Mouse (Mus musculus) ES-Bruce4 (cell line): ENCODE measurements around the gene Lrrc73. TPM values are rescaled to one million over a fixed set of nuclear protein-coding genes. Genes with fewer than 3 reads are reported as not detected.

Source experiments
- H3K27ac ChIP-seq: 2 replicates; pipeline ENCODE4 v1.5.1; 2012; ENCODE audit warnings: low read length, inconsistent platforms; ENCODE audit not compliant: insufficient read depth
- H3K27me3 ChIP-seq: 2 replicates; pipeline ENCODE4 v1.6.1; 2012; ENCODE audit warnings: mild to moderate bottlenecking, low read length, inconsistent platforms; ENCODE audit not compliant: control insufficient read depth, poor library complexity, insufficient read depth, severe bottlenecking
- H3K36me3 ChIP-seq: 2 replicates; pipeline ENCODE4 v1.6.1; 2012; ENCODE audit warnings: inconsistent platforms, mild to moderate bottlenecking, low read length, moderate library complexity; ENCODE audit not compliant: control insufficient read depth, poor library complexity, insufficient read depth, severe bottlenecking
- H3K4me1 ChIP-seq: one replicate; pipeline ENCODE4 v1.8.1; 2011; ENCODE audit warnings: low read length; ENCODE audit not compliant: control insufficient read depth, insufficient read depth
- H3K4me3 ChIP-seq: 2 replicates; pipeline ENCODE4 v1.5.1; 2011; ENCODE audit warnings: low read depth, mild to moderate bottlenecking, low read length
- H3K9ac ChIP-seq: 2 replicates; pipeline ENCODE4 v1.6.1; 2012; ENCODE audit warnings: low read depth, mild to moderate bottlenecking, inconsistent platforms; ENCODE audit not compliant: poor library complexity, severe bottlenecking
- H3K9me3 ChIP-seq: replicated peaks from 2 replicates; pipeline ENCODE4 v1.6.1; 2012; ENCODE audit warnings: mild to moderate bottlenecking, low read length, inconsistent platforms; ENCODE audit not compliant: control insufficient read depth, poor library complexity, insufficient read depth, severe bottlenecking
- CTCF ChIP-seq: IDR thresholded peaks from one replicate; pipeline ENCODE4 v1.8.1; 2011; ENCODE audit warnings: low read depth, low read length
- EP300 ChIP-seq: IDR thresholded peaks from 2 replicates; pipeline ENCODE4 v1.6.1; 2011; ENCODE audit warnings: low read depth, low read length; ENCODE audit not compliant: insufficient read depth
- POLR2A ChIP-seq: IDR thresholded peaks from one replicate; pipeline ENCODE4 v1.8.1; 2011; ENCODE audit warnings: low read length; ENCODE audit not compliant: insufficient read depth
- polyA plus RNA-seq: library from polyadenylated mRNA; stranded (reverse); fragments of >200 nt; gene quantifications from 2 replicates; pipeline ENCODE4 v1.2.4, GENCODE M21; 2011; ENCODE audit warnings: low read depth; ENCODE audit not compliant: missing spikeins, insufficient read depth, insufficient read length

The Lrrc73 gene
- polyA plus RNA-seq, 1 experiment = 0.57 TPM

GRCm38 (mm10) chr17:46237079-46237478, 16.3 kb upstream of the Lrrc73 start:
- Histone ChIP-seq H3K4me3 (no peak overlapping the region), H3K27ac (no peak overlapping the region), H3K9me3 (no peaks in the 10 kb centered on the region), H3K27me3 (no peaks in the 10 kb centered on the region), H3K9ac (no peak overlapping the region), H3K4me1 (no peaks in the 10 kb centered on the region), H3K36me3 (peaks cover 77% of the 10 kb centered on the region)
- TF ChIP-seq CTCF (no peak), EP300 (no peak), POLR2A (no peak)

- Histone ChIP-seq H3K36me3 (peaks cover 81% of the 10 kb centered on the region), H3K9ac (no peak overlapping the region), H3K9me3 (no peaks in the 10 kb centered on the region), H3K4me1 (no peaks in the 10 kb centered on the region), H3K27ac (no peak overlapping the region), H3K4me3 (no peak overlapping the region), H3K27me3 (no peaks in the 10 kb centered on the region)
- TF ChIP-seq CTCF (no peak), POLR2A (no peak), EP300 (no peak)
These were observed 15.9 kb upstream of the Lrrc73 start for GRCm38 (mm10) chr17:46237480-46237879.

- TF ChIP-seq POLR2A = no peak
- no peak for TF ChIP-seq EP300
- no peak for TF ChIP-seq CTCF
- Histone ChIP-seq H3K9ac (no peak overlapping the region), H3K9me3 (no peaks in the 10 kb centered on the region), H3K27ac (no peak overlapping the region), H3K4me1 (no peaks in the 10 kb centered on the region), H3K4me3 (no peak overlapping the region), H3K27me3 (no peaks in the 10 kb centered on the region), H3K36me3 (peaks cover 81% of the 10 kb centered on the region)
These were observed 13.7 kb upstream of the Lrrc73 start for GRCm38 (mm10) chr17:46239516-46240114.

- H3K9me3 ChIP-seq = no peaks in the 10 kb centered on the region
- peaks cover 84% of the 10 kb centered on the region for H3K36me3 ChIP-seq
- no peak overlapping the region for H3K9ac ChIP-seq
- TF ChIP-seq CTCF (no peak), POLR2A (no peak), EP300 (no peak)
- H3K27ac ChIP-seq = no peak overlapping the region
- H3K4me1 ChIP-seq = no peaks in the 10 kb centered on the region
- H3K27me3 ChIP-seq = no peaks in the 10 kb centered on the region
- no peak overlapping the region for H3K4me3 ChIP-seq
These were observed 11.9 kb upstream of the Lrrc73 start for GRCm38 (mm10) chr17:46241471-46241870.

- Histone ChIP-seq H3K36me3 (peaks cover 75% of the 10 kb centered on the region), H3K27ac (no peak overlapping the region), H3K9me3 (no peaks in the 10 kb centered on the region), H3K27me3 (no peaks in the 10 kb centered on the region), H3K4me1 (no peaks in the 10 kb centered on the region), H3K4me3 (no peak overlapping the region), H3K9ac (no peak overlapping the region)
- no peak for TF ChIP-seq EP300
- TF ChIP-seq POLR2A = no peak
- no peak for TF ChIP-seq CTCF
These were observed 11.1 kb upstream of the Lrrc73 start for GRCm38 (mm10) chr17:46242274-46242673.

- H3K36me3 ChIP-seq = peaks cover 72% of the 10 kb centered on the region
These were observed 10.3 kb upstream of the Lrrc73 start for GRCm38 (mm10) chr17:46242993-46243392.

More at GRCm38 (mm10) chr17:46242993-46243392, 10.3 kb upstream of the Lrrc73 start:
- Histone ChIP-seq H3K9ac (no peak overlapping the region), H3K4me3 (no peak overlapping the region), H3K27me3 (no peaks in the 10 kb centered on the region), H3K27ac (no peak overlapping the region), H3K4me1 (no peaks in the 10 kb centered on the region), H3K9me3 (no peaks in the 10 kb centered on the region)
- no peak for TF ChIP-seq EP300
- TF ChIP-seq CTCF = no peak
- no peak for TF ChIP-seq POLR2A
